Mouse (Mus musculus): Measurements from ENCODE around the gene Pnpla2. TPM values are rescaled to one million over a fixed set of nuclear protein-coding genes. Genes with fewer than 3 reads are reported as not detected.

Pnpla2 gene
- total and polyA plus RNA-seq, 2 experiments from 2014 or later: 63.8 to 159 TPM

- no peaks in the 10 kb centered on the region for H3K27me3 ChIP-seq (ENCODE audit: control insufficient read depth, insufficient read depth, low read length)
- whole genome bisulfite sequencing: 44% methylated on average over 9 of the region's 9 CpGs
- H3K9ac ChIP-seq (replicated peaks; ENCODE audit: low read depth, low read length): peak overlapping the region; percentile 9; the same call in 1 of the 2 replicates
- no peak overlapping the region for H3K4me2 ChIP-seq (ENCODE audit: low read depth, low read length)
- no peak overlapping the region for H3K4me3 ChIP-seq (ENCODE audit: low read depth, low read length)
- TF ChIP-seq EP300 (IDR thresholded peaks at IDR 0.05; ENCODE audit: low read depth) (no peak), CTCF (IDR thresholded peaks at IDR 0.05; ENCODE audit: low read depth) (no peak)
- DNase-seq (ENCODE audit: low spot score): no peak
- peaks cover 17% of the 10 kb centered on the region for H3K4me1 ChIP-seq (ENCODE audit: control insufficient read depth, insufficient read depth)
- no peak for ATAC-seq (ENCODE audit: insufficient read depth, low read depth)
- H3K27ac ChIP-seq (ENCODE audit: low read depth): no peak overlapping the region
- peaks cover 20% of the 10 kb centered on the region for H3K36me3 ChIP-seq (replicated peaks; ENCODE audit: control insufficient read depth, insufficient read depth, low read length)
- H3K9me3 ChIP-seq (replicated peaks; ENCODE audit: control insufficient read depth, low read length): no peaks in the 10 kb centered on the region
These were observed 25.0 kb upstream of the Pnpla2 start for GRCm38 (mm10) chr7:141429840-141430584.

- Histone ChIP-seq H3K4me3 (ENCODE audit: low read depth, low read length) (no peak overlapping the region), H3K27me3 (ENCODE audit: control insufficient read depth, insufficient read depth, low read length) (no peaks in the 10 kb centered on the region), H3K27ac (ENCODE audit: low read depth) (no peak overlapping the region), H3K9ac (replicated peaks; ENCODE audit: low read depth, low read length) (peak overlapping the region; percentile 9; the same call in 1 of the 2 replicates), H3K9me3 (replicated peaks; ENCODE audit: control insufficient read depth, low read length) (no peaks in the 10 kb centered on the region), H3K36me3 (replicated peaks; ENCODE audit: control insufficient read depth, insufficient read depth, low read length) (peaks cover 20% of the 10 kb centered on the region), H3K4me2 (ENCODE audit: low read depth, low read length) (no peak overlapping the region), H3K4me1 (ENCODE audit: control insufficient read depth, insufficient read depth) (peaks cover 21% of the 10 kb centered on the region)
- ATAC-seq (ENCODE audit: insufficient read depth, low read depth) (no peak), DNase-seq (ENCODE audit: low spot score) (no peak)
- WGBS: 86% methylated on average over 9 of the region's 9 CpGs
- TF ChIP-seq CTCF (IDR thresholded peaks at IDR 0.05; ENCODE audit: low read depth) (no peak), EP300 (IDR thresholded peaks at IDR 0.05; ENCODE audit: low read depth) (no peak)
These were observed 24.3 kb upstream of the Pnpla2 start for GRCm38 (mm10) chr7:141430585-141431240.

GRCm38 (mm10) chr7:141431434-141432185 lies 23.4 kb upstream of the Pnpla2 start:
- Histone ChIP-seq H3K4me1 (ENCODE audit: control insufficient read depth, insufficient read depth) (peaks cover 24% of the 10 kb centered on the region), H3K27ac (ENCODE audit: low read depth) (no peak overlapping the region), H3K4me3 (ENCODE audit: low read depth, low read length) (no peak overlapping the region), H3K27me3 (ENCODE audit: control insufficient read depth, insufficient read depth, low read length) (no peaks in the 10 kb centered on the region), H3K4me2 (ENCODE audit: low read depth, low read length) (no peak overlapping the region), H3K9me3 (replicated peaks; ENCODE audit: control insufficient read depth, low read length) (no peaks in the 10 kb centered on the region), H3K9ac (replicated peaks; ENCODE audit: low read depth, low read length) (no peak overlapping the region), H3K36me3 (replicated peaks; ENCODE audit: control insufficient read depth, insufficient read depth, low read length) (peaks cover 20% of the 10 kb centered on the region)
- DNase-seq (ENCODE audit: low spot score) (no peak), ATAC-seq (ENCODE audit: insufficient read depth, low read depth) (no peak)
- TF ChIP-seq CTCF (IDR thresholded peaks at IDR 0.05; ENCODE audit: low read depth) (no peak), EP300 (IDR thresholded peaks at IDR 0.05; ENCODE audit: low read depth) (no peak)
- 89% methylated on average over 19 of the region's 19 CpGs for WGBS

GRCm38 (mm10) chr7:141432186-141432611 lies 22.8 kb upstream of the Pnpla2 start:
- Histone ChIP-seq H3K4me3 (ENCODE audit: low read depth, low read length) (no peak overlapping the region), H3K9ac (replicated peaks; ENCODE audit: low read depth, low read length) (no peak overlapping the region), H3K27me3 (ENCODE audit: control insufficient read depth, insufficient read depth, low read length) (no peaks in the 10 kb centered on the region), H3K36me3 (replicated peaks; ENCODE audit: control insufficient read depth, insufficient read depth, low read length) (peaks cover 20% of the 10 kb centered on the region), H3K4me1 (ENCODE audit: control insufficient read depth, insufficient read depth) (peaks cover 28% of the 10 kb centered on the region), H3K9me3 (replicated peaks; ENCODE audit: control insufficient read depth, low read length) (no peaks in the 10 kb centered on the region), H3K27ac (ENCODE audit: low read depth) (no peak overlapping the region), H3K4me2 (ENCODE audit: low read depth, low read length) (no peak overlapping the region)
- DNase-seq (ENCODE audit: low spot score) (no peak), ATAC-seq (ENCODE audit: insufficient read depth, low read depth) (no peak)
- WGBS: 73% methylated on average over 8 of the region's 8 CpGs
- TF ChIP-seq EP300 (IDR thresholded peaks at IDR 0.05; ENCODE audit: low read depth): no peak
- no peak for TF ChIP-seq CTCF (IDR thresholded peaks at IDR 0.05; ENCODE audit: low read depth)

- ATAC-seq (ENCODE audit: insufficient read depth, low read depth) (no peak), DNase-seq (ENCODE audit: low spot score) (no peak)
- TF ChIP-seq EP300 (IDR thresholded peaks at IDR 0.05; ENCODE audit: low read depth): no peak
- no peak for TF ChIP-seq CTCF (IDR thresholded peaks at IDR 0.05; ENCODE audit: low read depth)
- WGBS: 76% methylated on average over 6 of the region's 6 CpGs
- no peak overlapping the region for H3K4me3 ChIP-seq (ENCODE audit: low read depth, low read length)
- H3K4me2 ChIP-seq (ENCODE audit: low read depth, low read length): no peak overlapping the region
- no peak overlapping the region for H3K9ac ChIP-seq (replicated peaks; ENCODE audit: low read depth, low read length)
- peak overlapping the region; percentile 3; the same call in 1 of the 2 replicates for H3K27ac ChIP-seq (ENCODE audit: low read depth)
- no peaks in the 10 kb centered on the region for H3K9me3 ChIP-seq (replicated peaks; ENCODE audit: control insufficient read depth, low read length)
- no peaks in the 10 kb centered on the region for H3K27me3 ChIP-seq (ENCODE audit: control insufficient read depth, insufficient read depth, low read length)
- peaks cover 20% of the 10 kb centered on the region for H3K36me3 ChIP-seq (replicated peaks; ENCODE audit: control insufficient read depth, insufficient read depth, low read length)
- H3K4me1 ChIP-seq (ENCODE audit: control insufficient read depth, insufficient read depth): peaks cover 28% of the 10 kb centered on the region
These were observed 22.1 kb upstream of the Pnpla2 start for GRCm38 (mm10) chr7:141432741-141433516.

All from heart, postnatal 0 days (tissue).